Mouse (Mus musculus) ovary, postnatal 36 days (tissue): ENCODE results near the gene Safb2.

Experiments used
- DNase-seq: peaks from one replicate; pipeline ENCODE4 v3.0.0; 2022; ENCODE audit warnings: low spot score, mixed read lengths

Safb2 gene

GRCm38 (mm10) chr17:56560131-56560530 lies 24.3 kb downstream of the Safb2 start:
- DNase-seq: no peak

GRCm38 (mm10) chr17:56559386-56559785 lies 25.0 kb downstream of the Safb2 start:
- DNase-seq: no peak

- peak; percentile 63 for DNase-seq
These were observed 25.9 kb downstream of the Safb2 start for GRCm38 (mm10) chr17:56558448-56558847.

GRCm38 (mm10) chr17:56554122-56554551 lies 30.2 kb downstream of the Safb2 start, which contains the start of gene Gm20219:
Gene Gm20219, minus strand, starts transcription at chr17:56554387.
- DNase-seq: peak; percentile 46

GRCm38 (mm10) chr17:56552781-56553363 lies 31.5 kb downstream of the Safb2 start:
- peak; percentile 55 for DNase-seq

GRCm38 (mm10) chr17:56551841-56552581 lies 32.4 kb downstream of the Safb2 start:
- peak; percentile 4 for DNase-seq

GRCm38 (mm10) chr17:56550784-56551475 lies 33.5 kb downstream of the Safb2 start:
- DNase-seq: peak; percentile 47

GRCm38 (mm10) chr17:56548605-56549105 lies 35.7 kb downstream of the Safb2 start:
- no peak for DNase-seq

GRCm38 (mm10) chr17:56547846-56548604 lies 36.4 kb downstream of the Safb2 start:
- DNase-seq: no peak

- DNase-seq: no peak
These were observed 37.1 kb downstream of the Safb2 start for GRCm38 (mm10) chr17:56547116-56547845.

- no peak for DNase-seq
These were observed 37.8 kb downstream of the Safb2 start for GRCm38 (mm10) chr17:56546576-56546975.

- DNase-seq: no peak
These were observed 38.4 kb downstream of the Safb2 start for GRCm38 (mm10) chr17:56545945-56546344.

- no peak for DNase-seq
These were observed 39.5 kb downstream of the Safb2 start for GRCm38 (mm10) chr17:56544699-56545387.

GRCm38 (mm10) chr17:56543684-56544224 lies 40.6 kb downstream of the Safb2 start:
- no peak for DNase-seq

GRCm38 (mm10) chr17:56542736-56543135 lies 41.6 kb downstream of the Safb2 start:
- DNase-seq: no peak

GRCm38 (mm10) chr17:56540562-56540975 lies 43.8 kb downstream of the Safb2 start:
- DNase-seq: no peak

- DNase-seq: no peak
These were observed 46.5 kb downstream of the Safb2 start for GRCm38 (mm10) chr17:56537912-56538311.

- no peak for DNase-seq
These were observed 47.5 kb downstream of the Safb2 start for GRCm38 (mm10) chr17:56536874-56537273.

- DNase-seq: no peak
These were observed 48.2 kb downstream of the Safb2 start for GRCm38 (mm10) chr17:56536192-56536591.

- DNase-seq: no peak
These were observed 59.4 kb downstream of the Safb2 start for GRCm38 (mm10) chr17:56524943-56525342.
